Mouse (Mus musculus): ENCODE measurements around the gene Fhit. TPM values are rescaled to one million over a fixed set of nuclear protein-coding genes. Genes with fewer than 3 reads are reported as not detected.

Fhit gene
- polyA plus RNA-seq, 1 experiment from 2014 or later = 4.5 TPM

DNA sequence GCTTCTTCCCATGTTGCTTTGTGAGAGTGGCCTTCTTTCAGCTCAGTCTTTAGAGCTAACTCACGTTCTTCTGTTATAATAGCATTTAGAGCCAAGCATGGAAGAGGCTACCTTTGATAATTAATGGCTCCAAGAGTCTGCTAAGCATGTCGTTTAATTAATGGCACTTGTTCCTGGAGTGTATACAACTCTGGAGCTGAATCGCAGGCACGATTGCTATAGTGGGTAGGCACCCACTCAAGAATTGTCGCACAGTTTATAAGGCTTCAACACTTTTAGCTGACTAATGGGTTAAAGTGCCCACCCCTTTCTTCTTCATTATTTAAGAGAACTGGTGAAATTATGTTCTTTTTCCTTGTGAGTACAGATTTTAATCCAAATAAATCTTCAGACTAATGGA, 1605.5 kb downstream of the Fhit start:
- no peak overlapping the region for H3K9ac ChIP-seq (ENCODE audit: low read length)
- H3K27me3 ChIP-seq (ENCODE audit: control insufficient read depth, insufficient read depth, low read length) = no peaks in the 10 kb centered on the region
- WGBS = 74% methylated on average over 5 of the region's 5 CpGs
- H3K4me3 ChIP-seq (ENCODE audit: low read depth, low read length) = no peak overlapping the region
- ATAC-seq (ENCODE audit: insufficient read depth, low FRiP score, low TSS enrichment) = no peak
- no peaks in the 10 kb centered on the region for H3K36me3 ChIP-seq (ENCODE audit: control insufficient read depth, insufficient read depth, low read length)
- no peak for DNase-seq (ENCODE audit: low spot score)
- no peaks in the 10 kb centered on the region for H3K4me1 ChIP-seq (ENCODE audit: control insufficient read depth, insufficient read depth, low read length)
- H3K4me2 ChIP-seq (ENCODE audit: low read depth) = no peak overlapping the region
- H3K27ac ChIP-seq (ENCODE audit: low read depth, low read length) = no peak overlapping the region
- H3K9me3 ChIP-seq (ENCODE audit: control insufficient read depth, low read length) = no peaks in the 10 kb centered on the region

DNA sequence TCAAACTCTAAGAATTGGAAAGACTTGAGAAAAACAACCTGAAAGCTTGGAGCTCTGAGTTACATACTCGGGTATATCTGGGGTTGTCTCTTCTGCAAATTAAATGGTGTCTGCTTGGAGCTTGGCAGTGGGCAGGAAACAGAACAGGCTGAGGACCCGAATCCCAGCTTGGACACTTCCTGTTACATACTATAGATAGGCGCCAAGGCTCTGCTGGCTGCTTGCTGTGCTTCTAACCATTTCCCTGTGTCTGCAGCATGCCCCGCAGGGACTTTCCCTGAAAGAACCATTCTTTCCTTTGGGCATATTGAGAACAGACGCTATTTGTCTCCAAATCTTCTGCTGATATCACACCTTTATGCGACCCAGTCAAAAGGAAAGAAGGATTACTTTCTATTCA, 1606.0 kb downstream of the Fhit start:
- H3K27ac ChIP-seq (ENCODE audit: low read depth, low read length) = no peak overlapping the region
- ATAC-seq (ENCODE audit: insufficient read depth, low FRiP score, low TSS enrichment) (no peak), DNase-seq (ENCODE audit: low spot score) (peak; percentile 15)
- no peaks in the 10 kb centered on the region for H3K27me3 ChIP-seq (ENCODE audit: control insufficient read depth, insufficient read depth, low read length)
- H3K9ac ChIP-seq (ENCODE audit: low read length) = no peak overlapping the region
- H3K4me1 ChIP-seq (ENCODE audit: control insufficient read depth, insufficient read depth, low read length) = no peaks in the 10 kb centered on the region
- H3K4me3 ChIP-seq (ENCODE audit: low read depth, low read length) = no peak overlapping the region
- no peaks in the 10 kb centered on the region for H3K36me3 ChIP-seq (ENCODE audit: control insufficient read depth, insufficient read depth, low read length)
- 60% methylated on average over 6 of the region's 6 CpGs for whole genome bisulfite sequencing
- H3K4me2 ChIP-seq (ENCODE audit: low read depth) = no peak overlapping the region
- no peaks in the 10 kb centered on the region for H3K9me3 ChIP-seq (ENCODE audit: control insufficient read depth, low read length)

DNA sequence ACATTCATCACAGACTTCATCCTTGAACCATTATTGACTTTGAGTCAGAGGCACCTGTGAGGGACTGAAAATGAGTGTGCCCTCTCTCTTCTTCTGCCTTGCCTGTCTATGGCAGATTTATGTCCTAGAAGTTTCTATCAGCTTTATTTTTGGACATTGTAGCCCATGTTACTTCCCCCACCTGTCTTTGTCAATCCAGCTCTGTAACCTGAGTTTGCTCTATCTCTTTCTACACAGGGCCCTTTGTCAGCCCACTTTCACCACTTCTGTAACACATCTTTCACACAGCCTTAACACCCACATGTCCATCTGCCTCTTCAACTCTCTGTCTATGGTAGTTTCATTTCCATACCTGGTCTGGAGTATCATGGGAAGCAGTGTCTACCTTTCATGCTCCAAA, 1609.7 kb downstream of the Fhit start:
- no peak overlapping the region for H3K4me3 ChIP-seq (ENCODE audit: low read depth, low read length)
- ATAC-seq (ENCODE audit: insufficient read depth, low FRiP score, low TSS enrichment) (no peak), DNase-seq (ENCODE audit: low spot score) (no peak)
- no peaks in the 10 kb centered on the region for H3K27me3 ChIP-seq (ENCODE audit: control insufficient read depth, insufficient read depth, low read length)
- H3K4me1 ChIP-seq (ENCODE audit: control insufficient read depth, insufficient read depth, low read length) = no peaks in the 10 kb centered on the region
- H3K9ac ChIP-seq (ENCODE audit: low read length) = no peak overlapping the region
- no peak overlapping the region for H3K27ac ChIP-seq (ENCODE audit: low read depth, low read length)
- no peak overlapping the region for H3K4me2 ChIP-seq (ENCODE audit: low read depth)
- no peaks in the 10 kb centered on the region for H3K36me3 ChIP-seq (ENCODE audit: control insufficient read depth, insufficient read depth, low read length)
- no peaks in the 10 kb centered on the region for H3K9me3 ChIP-seq (ENCODE audit: control insufficient read depth, low read length)

DNA sequence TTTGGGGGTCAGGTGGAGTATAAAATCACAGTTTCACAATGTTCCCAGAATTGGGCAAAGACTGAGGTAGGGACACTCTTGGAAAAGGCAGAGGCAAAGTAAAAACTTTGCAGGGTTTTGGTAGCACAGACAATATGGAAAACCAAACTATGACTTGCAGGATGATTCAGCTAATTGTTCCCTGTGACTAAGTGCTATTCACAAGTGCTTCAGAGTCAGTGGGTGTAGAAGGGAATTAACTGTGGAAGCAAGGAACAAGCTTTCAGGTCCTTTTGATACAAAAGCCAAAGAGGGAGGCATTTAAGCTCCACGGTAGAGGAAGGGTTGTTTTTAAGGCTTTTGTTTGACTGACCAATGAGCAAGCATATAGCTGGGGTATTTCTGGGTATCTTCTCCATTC, 1613.9 kb downstream of the Fhit start:
- 58% methylated on average over 1 of the region's 1 CpGs for WGBS
- H3K36me3 ChIP-seq (ENCODE audit: control insufficient read depth, insufficient read depth, low read length) = no peaks in the 10 kb centered on the region
- H3K4me2 ChIP-seq (ENCODE audit: low read depth) = no peak overlapping the region
- DNase-seq (ENCODE audit: low spot score) = no peak
- no peaks in the 10 kb centered on the region for H3K9me3 ChIP-seq (ENCODE audit: control insufficient read depth, low read length)
- no peaks in the 10 kb centered on the region for H3K4me1 ChIP-seq (ENCODE audit: control insufficient read depth, insufficient read depth, low read length)
- H3K4me3 ChIP-seq (ENCODE audit: low read depth, low read length) = no peak overlapping the region
- no peaks in the 10 kb centered on the region for H3K27me3 ChIP-seq (ENCODE audit: control insufficient read depth, insufficient read depth, low read length)
- no peak overlapping the region for H3K9ac ChIP-seq (ENCODE audit: low read length)
- no peak for ATAC-seq (ENCODE audit: insufficient read depth, low FRiP score, low TSS enrichment)
- H3K27ac ChIP-seq (ENCODE audit: low read depth, low read length) = no peak overlapping the region

DNA sequence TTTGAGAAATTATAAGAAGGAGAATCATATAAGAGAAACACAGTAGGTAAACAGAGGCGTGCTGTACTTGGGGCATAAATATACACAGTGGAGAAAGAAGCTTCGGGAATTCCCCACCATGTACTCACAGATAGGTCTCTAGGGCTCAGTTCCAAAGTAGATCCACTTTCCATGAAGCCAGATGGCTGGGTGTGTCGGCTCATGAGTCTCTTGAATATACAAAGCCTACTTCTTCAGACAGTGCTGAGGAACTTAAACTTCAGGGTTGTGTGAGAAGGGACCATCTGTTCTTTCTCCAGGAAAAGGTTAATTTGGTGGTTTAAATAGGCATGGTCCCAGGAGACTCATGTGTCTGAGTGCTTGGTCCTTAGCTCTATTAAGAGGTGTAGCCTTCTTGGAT, 1617.5 kb downstream of the Fhit start:
- no peak overlapping the region for H3K27ac ChIP-seq (ENCODE audit: low read depth, low read length)
- no peaks in the 10 kb centered on the region for H3K9me3 ChIP-seq (ENCODE audit: control insufficient read depth, low read length)
- no peaks in the 10 kb centered on the region for H3K4me1 ChIP-seq (ENCODE audit: control insufficient read depth, insufficient read depth, low read length)
- no peak overlapping the region for H3K9ac ChIP-seq (ENCODE audit: low read length)
- ATAC-seq (ENCODE audit: insufficient read depth, low FRiP score, low TSS enrichment) (no peak), DNase-seq (ENCODE audit: low spot score) (no peak)
- 79% methylated on average over 3 of the region's 3 CpGs for WGBS
- H3K27me3 ChIP-seq (ENCODE audit: control insufficient read depth, insufficient read depth, low read length) = no peaks in the 10 kb centered on the region
- H3K4me2 ChIP-seq (ENCODE audit: low read depth) = no peak overlapping the region
- no peaks in the 10 kb centered on the region for H3K36me3 ChIP-seq (ENCODE audit: control insufficient read depth, insufficient read depth, low read length)
- no peak overlapping the region for H3K4me3 ChIP-seq (ENCODE audit: low read depth, low read length)

DNA sequence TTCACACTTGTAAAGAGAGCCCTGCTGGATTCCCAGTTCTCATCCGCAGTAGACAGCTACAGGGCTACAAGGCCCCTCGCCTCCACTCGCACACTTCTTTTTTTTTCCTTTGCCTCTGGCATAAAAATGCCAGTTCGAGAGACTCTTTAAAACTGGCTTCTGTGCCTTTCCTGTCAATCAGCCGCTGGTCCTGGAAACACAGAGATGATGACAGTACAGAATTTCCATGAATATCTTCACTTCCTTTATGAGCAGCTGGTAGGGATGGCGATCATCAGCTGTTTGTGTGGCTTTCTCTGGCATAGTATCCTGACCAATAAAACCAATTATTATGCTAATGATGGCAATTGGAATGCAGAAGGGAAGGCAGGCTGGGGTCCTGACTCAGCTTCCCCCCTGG, 1626.3 kb downstream of the Fhit start:
- Histone ChIP-seq H3K4me3 (ENCODE audit: low read depth, low read length) (no peak overlapping the region), H3K27me3 (ENCODE audit: control insufficient read depth, insufficient read depth, low read length) (no peaks in the 10 kb centered on the region), H3K9ac (ENCODE audit: low read length) (no peak overlapping the region), H3K4me1 (ENCODE audit: control insufficient read depth, insufficient read depth, low read length) (no peaks in the 10 kb centered on the region), H3K27ac (ENCODE audit: low read depth, low read length) (no peak overlapping the region), H3K4me2 (ENCODE audit: low read depth) (no peak overlapping the region), H3K36me3 (ENCODE audit: control insufficient read depth, insufficient read depth, low read length) (no peaks in the 10 kb centered on the region), H3K9me3 (ENCODE audit: control insufficient read depth, low read length) (no peaks in the 10 kb centered on the region)
- DNase-seq (ENCODE audit: low spot score) = no peak
- 67% methylated on average over 6 of the region's 6 CpGs for WGBS
- ATAC-seq (ENCODE audit: insufficient read depth, low FRiP score, low TSS enrichment) = no peak

DNA sequence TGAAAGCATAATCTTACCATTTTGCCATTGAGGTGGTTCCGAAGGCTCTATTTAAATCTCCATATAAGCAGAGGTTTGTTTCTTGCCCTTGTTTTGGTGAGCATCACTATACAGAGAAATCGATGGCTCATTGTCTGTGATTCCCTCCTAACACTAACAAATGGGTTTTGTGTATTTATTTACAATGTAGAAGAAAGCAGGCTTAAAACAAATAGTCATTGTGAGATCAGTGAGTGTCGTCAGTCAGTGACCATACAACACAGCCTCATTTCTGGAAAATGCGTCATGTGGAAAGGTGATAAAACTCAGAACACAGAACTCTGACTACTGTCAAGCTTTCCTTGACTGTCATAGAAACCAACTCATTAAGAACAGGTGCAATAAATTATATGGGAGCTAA, 1632.6 kb downstream of the Fhit start:
- H3K4me1 ChIP-seq (ENCODE audit: control insufficient read depth, insufficient read depth, low read length) = no peaks in the 10 kb centered on the region
- H3K4me3 ChIP-seq (ENCODE audit: low read depth, low read length) = no peak overlapping the region
- no peaks in the 10 kb centered on the region for H3K36me3 ChIP-seq (ENCODE audit: control insufficient read depth, insufficient read depth, low read length)
- no peaks in the 10 kb centered on the region for H3K9me3 ChIP-seq (ENCODE audit: control insufficient read depth, low read length)
- no peak for ATAC-seq (ENCODE audit: insufficient read depth, low FRiP score, low TSS enrichment)
- no peak overlapping the region for H3K9ac ChIP-seq (ENCODE audit: low read length)
- WGBS = 85% methylated on average over 4 of the region's 4 CpGs
- no peak for DNase-seq (ENCODE audit: low spot score)
- no peak overlapping the region for H3K4me2 ChIP-seq (ENCODE audit: low read depth)
- H3K27ac ChIP-seq (ENCODE audit: low read depth, low read length) = no peak overlapping the region
- H3K27me3 ChIP-seq (ENCODE audit: control insufficient read depth, insufficient read depth, low read length) = no peaks in the 10 kb centered on the region

DNA sequence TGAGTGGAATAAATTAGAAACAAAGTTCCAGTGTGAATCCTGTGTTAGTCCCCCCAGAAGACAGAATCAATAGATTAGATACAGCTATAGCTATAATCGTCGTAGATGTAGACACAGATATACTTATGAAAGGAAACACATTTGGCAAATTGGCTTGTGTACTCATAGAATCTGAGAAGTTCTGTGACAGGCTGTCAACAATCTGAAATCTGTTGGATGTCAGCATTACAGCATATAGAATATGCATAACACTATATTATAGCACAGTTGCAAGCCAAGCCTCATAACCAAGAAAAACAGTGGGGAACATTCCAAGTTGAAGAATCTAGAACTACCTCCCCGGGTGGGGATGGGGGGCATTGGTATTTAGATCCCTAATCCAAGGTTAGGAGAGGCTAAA, 1635.7 kb downstream of the Fhit start:
- H3K4me1 ChIP-seq (ENCODE audit: control insufficient read depth, insufficient read depth, low read length) = no peaks in the 10 kb centered on the region
- WGBS = 93% methylated on average over 3 of the region's 3 CpGs
- no peak overlapping the region for H3K27ac ChIP-seq (ENCODE audit: low read depth, low read length)
- no peak overlapping the region for H3K9ac ChIP-seq (ENCODE audit: low read length)
- DNase-seq (ENCODE audit: low spot score) = no peak
- H3K4me2 ChIP-seq (ENCODE audit: low read depth) = no peak overlapping the region
- H3K9me3 ChIP-seq (ENCODE audit: control insufficient read depth, low read length) = no peaks in the 10 kb centered on the region
- no peaks in the 10 kb centered on the region for H3K36me3 ChIP-seq (ENCODE audit: control insufficient read depth, insufficient read depth, low read length)
- H3K4me3 ChIP-seq (ENCODE audit: low read depth, low read length) = no peak overlapping the region
- no peaks in the 10 kb centered on the region for H3K27me3 ChIP-seq (ENCODE audit: control insufficient read depth, insufficient read depth, low read length)
- no peak for ATAC-seq (ENCODE audit: insufficient read depth, low FRiP score, low TSS enrichment)

DNA sequence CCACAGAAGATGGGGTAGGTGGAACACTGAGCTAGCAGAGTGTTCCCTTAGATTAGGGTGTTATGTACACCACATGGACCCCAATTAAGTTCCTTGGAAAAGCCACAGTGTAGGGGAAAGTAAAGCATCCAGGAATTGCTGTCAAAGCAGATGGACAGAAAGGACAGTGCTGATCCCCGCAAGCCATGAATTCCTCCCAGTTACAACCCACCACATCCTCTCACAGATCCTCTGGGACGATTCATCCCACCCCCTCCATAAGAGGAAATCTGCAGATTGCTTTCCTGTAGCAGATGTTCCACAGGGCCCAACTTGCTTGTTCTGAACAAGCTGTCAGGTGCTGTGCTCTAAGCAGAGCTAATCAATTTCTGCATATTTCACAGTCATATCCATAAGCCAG, 1644.2 kb downstream of the Fhit start:
- Histone ChIP-seq H3K9me3 (ENCODE audit: control insufficient read depth, low read length) (no peaks in the 10 kb centered on the region), H3K4me3 (ENCODE audit: low read depth, low read length) (no peak overlapping the region), H3K4me1 (ENCODE audit: control insufficient read depth, insufficient read depth, low read length) (no peaks in the 10 kb centered on the region), H3K9ac (ENCODE audit: low read length) (no peak overlapping the region), H3K27ac (ENCODE audit: low read depth, low read length) (no peak overlapping the region), H3K27me3 (ENCODE audit: control insufficient read depth, insufficient read depth, low read length) (no peaks in the 10 kb centered on the region), H3K4me2 (ENCODE audit: low read depth) (no peak overlapping the region), H3K36me3 (ENCODE audit: control insufficient read depth, insufficient read depth, low read length) (no peaks in the 10 kb centered on the region)
- WGBS = 80% methylated on average over 2 of the region's 2 CpGs
- DNase-seq (ENCODE audit: low spot score) = no peak
- no peak for ATAC-seq (ENCODE audit: insufficient read depth, low FRiP score, low TSS enrichment)
